ENCODE assay signal across 11 mouse cellular contexts in the genomic region with DNA sequence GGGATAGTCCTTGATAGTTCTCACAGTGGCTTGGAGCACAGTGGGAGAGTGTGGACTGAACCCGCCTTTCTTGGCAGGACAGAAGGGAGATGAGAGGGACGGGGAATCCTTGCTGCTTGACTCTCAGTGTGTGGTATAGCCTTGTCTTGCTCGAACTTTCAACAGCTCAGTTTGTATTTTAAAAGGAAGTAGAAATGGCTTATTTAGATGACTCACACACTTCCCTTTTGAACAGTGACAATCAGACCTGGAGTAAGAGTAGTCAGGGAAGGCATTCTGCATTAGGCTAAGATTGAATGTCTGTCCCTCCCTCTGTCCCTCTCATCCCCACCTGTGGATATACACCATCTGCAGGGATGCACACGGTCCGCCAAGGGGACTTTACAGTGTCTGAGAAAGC.
"Had no signal": no experiment of that assay in that cellular context is flagged by ENCODE, and none has a peak within 500 bp of the region (broad histone marks: within the 10 kb centered on the region; RNA-seq: fewer than 3 reads in every experiment).

No protein-coding gene starts in this region.

- ATAC-seq: intestine, embryonic 16.5 days; liver, embryonic 12.5 days had no signal

- DNase-seq: kidney, adult 2 months; kidney, postnatal 10 days; kidney, postnatal 36 days; liver; lung, adult 18-20 months; lung, postnatal 10 days; lung, postnatal 4 days; midbrain, embryonic 14.5 days; thymus, postnatal 25 days had no signal
